Mouse (Mus musculus) gonadal fat pad, adult 2 months (tissue): Measurements from ENCODE around the gene Cmya5. TPM values are rescaled to one million over a fixed set of nuclear protein-coding genes. Genes with fewer than 3 reads are reported as not detected.

Experiments used
- DNase-seq: peaks from one replicate; pipeline ENCODE4 v3.0.0-alpha.2; 2012; ENCODE audit warnings: low read depth
- polyA plus RNA-seq: library from polyadenylated mRNA; depleted of rRNA; stranded (reverse); fragments of >200 nt; gene quantifications from 2 replicates; pipeline ENCODE4 v1.2.3, GENCODE M21; 2012; rRNA removed

Cmya5 gene
- polyA plus RNA-seq, 1 experiment: 0.53 TPM

DNA sequence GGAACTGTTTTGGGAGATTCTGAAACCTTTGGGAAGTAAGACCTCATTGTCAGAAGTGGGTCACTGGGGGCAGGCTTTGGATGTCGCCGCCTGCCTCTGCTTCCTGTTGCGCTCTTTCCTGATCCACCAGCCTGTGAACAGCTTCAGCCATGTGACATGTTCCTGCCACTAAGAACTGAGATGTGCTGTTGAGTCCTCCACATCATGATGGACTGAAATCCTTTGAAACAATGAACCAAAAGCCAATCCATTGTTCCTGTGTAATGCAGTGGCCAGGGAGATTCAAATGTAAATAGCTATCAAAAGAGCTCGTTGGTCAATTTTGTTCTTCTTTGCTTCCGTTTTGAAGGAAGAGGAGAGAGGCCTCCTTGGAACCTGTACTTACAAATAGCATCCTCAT lies 151.7 kb downstream of the Cmya5 start:
- no peak for DNase-seq

Other genes starting within 250 kb of the Cmya5 start
- 18.2 and 18.8 TPM in 2 replicates for gene Tent2, start 47.7 kb upstream of the Cmya5 start, polyA plus RNA-seq
- 3.5 and 3.8 TPM in 2 replicates for gene Homer1, start 154.9 kb upstream of the Cmya5 start, polyA plus RNA-seq